Mouse (Mus musculus) stomach, postnatal 0 days (tissue): ENCODE measurements around the gene Wdr48.

Experiments used
- CTCF ChIP-seq: IDR thresholded peaks from 2 replicates; pipeline ENCODE4 v1.5.1; 2016; ENCODE audit warnings: antibody characterized with exemption, low read depth, mild to moderate bottlenecking, moderate library complexity
- EP300 ChIP-seq: optimal IDR thresholded peaks from 2 replicates; pipeline ENCODE3; 2016; ENCODE audit warnings: antibody characterized with exemption

GRCm38 (mm10) chr9:119964206-119964605 lies 69.5 kb downstream of the Wdr48 start:
- no peak for TF ChIP-seq CTCF
- no peak for TF ChIP-seq EP300
